Mouse (Mus musculus) large intestine, adult 2 months (tissue): ENCODE data around the gene Sp1. TPM values are rescaled to one million over a fixed set of nuclear protein-coding genes. Genes with fewer than 3 reads are reported as not detected.

Experiments used
- DNase-seq: peaks from one replicate; pipeline ENCODE4 v3.0.0-alpha.2; 2012; ENCODE audit warnings: low read depth, low spot score
- WGBS: fragments of 180-500 bp; shearing (Covaris S2); methylation state at CpG from one replicate; pipeline ENCODE4 v1.1.7; 2018; 5-methylcytosine and 5-hydroxymethylcytosine counted together
- polyA plus RNA-seq: library from polyadenylated mRNA; depleted of rRNA; stranded (reverse); fragments of >200 nt; gene quantifications from 2 replicates; pipeline ENCODE4 v1.2.3, GENCODE M21; 2012; rRNA removed

The Sp1 gene
- 10.3 and 19.7 TPM in 2 replicates for polyA plus RNA-seq

- DNase-seq, result peak; percentile 100
- WGBS, result under 1% methylated on average over 38 of the region's 38 CpGs
Observed at GRCm38 (mm10) chr15:102405489-102406195, at the start of gene Sp1. Gene Sp1, plus strand, starts transcription at chr15:102406143.

- no peak for DNase-seq
- 73% methylated on average over 16 of the region's 16 CpGs for WGBS
Observed at GRCm38 (mm10) chr15:102356501-102357325, 49.2 kb upstream of the Sp1 start.

GRCm38 (mm10) chr15:102358126-102358525, 47.8 kb upstream of the Sp1 start:
- DNase-seq, result no peak
- 14% methylated on average over 25 of the region's 25 CpGs for WGBS

- no peak for DNase-seq
- WGBS, result 28% methylated on average over 5 of the region's 5 CpGs
Observed at GRCm38 (mm10) chr15:102358834-102359233, 47.1 kb upstream of the Sp1 start.

- DNase-seq, result no peak
- 18% methylated on average over 14 of the region's 14 CpGs for WGBS
Observed at GRCm38 (mm10) chr15:102362648-102363047, 43.3 kb upstream of the Sp1 start.

GRCm38 (mm10) chr15:102364678-102365077, 41.3 kb upstream of the Sp1 start:
- WGBS, result 83% methylated on average over 1 of the region's 1 CpGs
- DNase-seq, result no peak

GRCm38 (mm10) chr15:102366238-102366637, 39.7 kb upstream of the Sp1 start:
- WGBS, result 15% methylated on average over 7 of the region's 7 CpGs
- no peak for DNase-seq

GRCm38 (mm10) chr15:102366733-102367344, 39.1 kb upstream of the Sp1 start, which contains the start of gene Sp7:
Gene Sp7, minus strand, starts transcription at chr15:102367182.
- 15% methylated on average over 15 of the region's 15 CpGs for WGBS
- no peak for DNase-seq

GRCm38 (mm10) chr15:102369972-102370371, 36.0 kb upstream of the Sp1 start:
- 9% methylated on average over 13 of the region's 13 CpGs for WGBS

GRCm38 (mm10) chr15:102370727-102371126, 35.2 kb upstream of the Sp1 start:
- WGBS, result 20% methylated on average over 10 of the region's 10 CpGs
- DNase-seq, result no peak

More at GRCm38 (mm10) chr15:102369972-102370371, 36.0 kb upstream of the Sp1 start:
- no peak for DNase-seq

- WGBS, result 2% methylated on average over 43 of the region's 43 CpGs
- DNase-seq, result no peak
Observed at GRCm38 (mm10) chr15:102376453-102377162, 29.3 kb upstream of the Sp1 start.

GRCm38 (mm10) chr15:102377163-102377543, 28.8 kb upstream of the Sp1 start:
- under 1% methylated on average over 7 of the region's 7 CpGs for WGBS
- DNase-seq, result no peak

- WGBS, result 18% methylated on average over 10 of the region's 10 CpGs
- no peak for DNase-seq
Observed at GRCm38 (mm10) chr15:102377810-102378262, 28.1 kb upstream of the Sp1 start.

GRCm38 (mm10) chr15:102381575-102381974, 24.4 kb upstream of the Sp1 start:
- DNase-seq, result no peak
- WGBS, result under 1% methylated on average over 7 of the region's 7 CpGs

- WGBS, result 97% methylated on average over 6 of the region's 6 CpGs
- no peak for DNase-seq
Observed at GRCm38 (mm10) chr15:102383671-102384070, 22.3 kb upstream of the Sp1 start.

- no peak for DNase-seq
- WGBS, result 34% methylated on average over 9 of the region's 9 CpGs
Observed at GRCm38 (mm10) chr15:102386640-102387039, 19.3 kb upstream of the Sp1 start.

- WGBS, result 76% methylated on average over 3 of the region's 3 CpGs
- no peak for DNase-seq
Observed at GRCm38 (mm10) chr15:102388942-102389341, 17.0 kb upstream of the Sp1 start.

- no peak for DNase-seq
- WGBS, result 11% methylated on average over 2 of the region's 2 CpGs
Observed at GRCm38 (mm10) chr15:102392520-102392919, 13.4 kb upstream of the Sp1 start.

GRCm38 (mm10) chr15:102393584-102394014, 12.3 kb upstream of the Sp1 start:
- no peak for DNase-seq

GRCm38 (mm10) chr15:102395061-102395460, 10.9 kb upstream of the Sp1 start:
- 13% methylated on average over 3 of the region's 3 CpGs for WGBS
- DNase-seq, result no peak
